Mouse (Mus musculus): ENCODE results near the gene Ostn.

The Ostn gene

GRCm38 (mm10) chr16:27387634-27388611 is 80.6 kb downstream of the Ostn start:
- no peak for DNase-seq (ENCODE audit: extremely low spot score, low read depth, low spot score)

GRCm38 (mm10) chr16:27388761-27389451 is 81.6 kb downstream of the Ostn start, which contains the start of gene Ccdc50:
Gene Ccdc50, plus strand, starts transcription at chr16:27388869.
- DNase-seq (ENCODE audit: extremely low spot score, low read depth, low spot score), result peak; percentile 16

GRCm38 (mm10) chr16:27389534-27390282 is 82.4 kb downstream of the Ostn start:
- no peak for DNase-seq (ENCODE audit: extremely low spot score, low read depth, low spot score)

- no peak for DNase-seq (ENCODE audit: extremely low spot score, low read depth, low spot score)
Measured at GRCm38 (mm10) chr16:27390306-27390705, 83.0 kb downstream of the Ostn start.

GRCm38 (mm10) chr16:27391845-27392244 is 84.6 kb downstream of the Ostn start:
- no peak for DNase-seq (ENCODE audit: extremely low spot score, low read depth, low spot score)

GRCm38 (mm10) chr16:27395251-27396037 is 88.2 kb downstream of the Ostn start:
- no peak for DNase-seq (ENCODE audit: extremely low spot score, low read depth, low spot score)

- DNase-seq (ENCODE audit: extremely low spot score, low read depth, low spot score), result no peak
Measured at GRCm38 (mm10) chr16:27396951-27397350, 89.7 kb downstream of the Ostn start.

- no peak for DNase-seq (ENCODE audit: extremely low spot score, low read depth, low spot score)
Measured at GRCm38 (mm10) chr16:27399026-27399718, 91.9 kb downstream of the Ostn start.

- DNase-seq (ENCODE audit: extremely low spot score, low read depth, low spot score), result no peak
Measured at GRCm38 (mm10) chr16:27399719-27400253, 92.5 kb downstream of the Ostn start.
